Mouse (Mus musculus) forebrain, postnatal 0 days (tissue): ENCODE data around the gene Pik3r1. TPM values are rescaled to one million over a fixed set of nuclear protein-coding genes. Genes with fewer than 3 reads are reported as not detected.

Experiments used
- ATAC-seq: fragments of 200-750 bp; cut with Nextera tagmentation; 2 replicates; pipeline ENCODE4 v1.8.0; 2017; ENCODE audit warnings: mild to moderate bottlenecking, moderate library complexity
- DNase-seq: peaks from one replicate; pipeline ENCODE4 v3.0.0-alpha.2; 2015
- H3K27ac ChIP-seq: fragments of 300-500 bp; sonication (generic); 2 replicates; pipeline ENCODE4 v1.5.1; 2014; ENCODE audit warnings: low read depth, mild to moderate bottlenecking, antibody characterized with exemption, low read length, moderate library complexity, mixed read lengths
- H3K27me3 ChIP-seq: fragments of 300-500 bp; sonication (generic); 2 replicates; pipeline ENCODE4 v1.6.1; 2014; ENCODE audit warnings: mild to moderate bottlenecking, low read length, mixed read lengths; ENCODE audit not compliant: insufficient read depth
- H3K36me3 ChIP-seq: fragments of 300-500 bp; sonication (generic); 2 replicates; pipeline ENCODE4 v1.6.1; 2014; ENCODE audit warnings: mild to moderate bottlenecking, moderate library complexity; ENCODE audit not compliant: insufficient read depth
- H3K4me1 ChIP-seq: fragments of 300-500 bp; sonication (generic); 2 replicates; pipeline ENCODE4 v1.6.1; 2014; ENCODE audit warnings: antibody characterized with exemption; ENCODE audit not compliant: insufficient read depth
- H3K4me2 ChIP-seq: fragments of 300-500 bp; sonication (generic); 2 replicates; pipeline ENCODE4 v1.6.1; 2014; ENCODE audit warnings: low read depth, mild to moderate bottlenecking, moderate library complexity
- H3K4me3 ChIP-seq: fragments of 300-500 bp; sonication (generic); 2 replicates; pipeline ENCODE4 v1.5.1; 2014; ENCODE audit warnings: low read depth, low read length, mixed read lengths
- H3K9ac ChIP-seq: fragments of 300-500 bp; sonication (generic); 2 replicates; pipeline ENCODE4 v1.6.1; 2014; ENCODE audit warnings: mild to moderate bottlenecking
- H3K9me3 ChIP-seq: fragments of 300-500 bp; sonication (generic); 2 replicates; pipeline ENCODE4 v1.6.1; 2016; ENCODE audit warnings: low read length
- CTCF ChIP-seq: sonication (generic); IDR thresholded peaks from 2 replicates; pipeline ENCODE4 v1.5.1; 2016; ENCODE audit warnings: antibody characterized with exemption, control low read depth, low read depth
- WGBS: fragments of 180-500 bp; shearing (Covaris S2); extraction: QIAGEN DNeasy Blood & Tissue Kit; methylation state at CpG from one replicate; pipeline ENCODE4 v1.1.7; 2014; 5-methylcytosine and 5-hydroxymethylcytosine counted together
- polyA plus RNA-seq: library from polyadenylated mRNA; unstranded; fragments of >200 nt; fragmentation: Nextera tagmentation; extraction: Ambion mirVana; gene quantifications from 2 replicates; pipeline ENCODE4 v1.2.1, GENCODE M21; 2015
- total RNA-seq: library from RNA; depleted of rRNA; stranded (reverse); fragments of >200 nt; gene quantifications from 2 replicates; pipeline ENCODE4 v1.2.3, GENCODE M21; 2014

The Pik3r1 gene
- total and polyA plus RNA-seq, 2 experiments from 2014 or later, result 50.2 to 117 TPM

- WGBS, result 61% methylated on average over 4 of the region's 4 CpGs
- no peak for ATAC-seq
- no peak for TF ChIP-seq CTCF
Observed at GRCm38 (mm10) chr13:101632771-101633170, 135.2 kb downstream of the Pik3r1 start.

DNA sequence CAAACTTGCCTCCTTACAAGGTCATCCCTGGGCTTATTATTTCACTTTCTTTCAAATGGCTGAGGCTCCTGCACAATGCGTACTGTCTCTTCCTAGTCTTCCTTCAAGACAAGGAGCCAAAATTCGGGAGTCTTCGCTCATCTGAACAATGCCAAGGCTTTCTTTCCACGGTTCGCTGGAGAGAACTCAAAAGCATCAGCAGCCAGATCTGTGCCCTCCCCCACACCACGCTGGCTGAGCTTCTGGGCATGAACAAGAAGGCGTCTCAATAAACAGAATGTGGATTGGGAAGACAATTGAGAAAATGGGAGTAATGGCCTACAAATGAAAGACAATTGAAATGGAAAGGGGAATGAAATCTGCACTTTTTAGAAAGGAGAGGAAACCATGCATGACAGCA, 136.5 kb downstream of the Pik3r1 start:
- WGBS, result 36% methylated on average over 7 of the region's 7 CpGs
- Histone ChIP-seq H3K27me3 (no peaks in the 10 kb centered on the region), H3K4me3 (no peak overlapping the region), H3K4me1 (no peaks in the 10 kb centered on the region), H3K36me3 (no peaks in the 10 kb centered on the region), H3K27ac (no peak overlapping the region), H3K9ac (no peak overlapping the region), H3K9me3 (no peaks in the 10 kb centered on the region), H3K4me2 (no peak overlapping the region)
- no peak for TF ChIP-seq CTCF
- no peak for DNase-seq
- no peak for ATAC-seq

More at GRCm38 (mm10) chr13:101632771-101633170, 135.2 kb downstream of the Pik3r1 start:
- Histone ChIP-seq H3K4me2 (no peak overlapping the region), H3K27ac (no peak overlapping the region), H3K27me3 (no peaks in the 10 kb centered on the region), H3K9me3 (no peaks in the 10 kb centered on the region), H3K4me1 (no peaks in the 10 kb centered on the region), H3K9ac (no peak overlapping the region), H3K4me3 (no peak overlapping the region), H3K36me3 (no peaks in the 10 kb centered on the region)
- no peak for DNase-seq
